Mouse (Mus musculus): Measurements from ENCODE around the gene Tomm40l.

DNA sequence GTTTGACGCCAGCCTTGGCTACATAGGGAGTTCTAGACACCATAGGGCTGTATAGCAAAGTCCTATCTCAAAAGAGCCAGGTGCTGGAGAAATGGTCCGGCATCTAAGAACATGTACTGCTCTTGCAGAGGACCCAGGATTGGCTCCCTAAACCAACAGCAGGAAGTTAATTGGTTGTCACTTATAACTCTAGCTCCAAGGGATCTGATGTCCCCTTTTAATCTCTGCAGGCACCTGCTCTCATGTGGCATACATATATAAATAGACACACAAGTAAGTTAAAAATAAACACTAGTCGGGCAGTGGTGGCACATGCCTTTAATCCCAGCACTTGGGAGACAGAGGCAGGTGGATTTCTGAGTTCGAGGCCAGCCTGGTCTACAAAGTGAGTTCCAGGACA lies 13.5 kb upstream of the Tomm40l start:
- no peak for TF ChIP-seq CHD2 (IDR thresholded peaks at IDR 0.05; ENCODE audit: low read depth, low read length)
- no peak for TF ChIP-seq ZNF384 (IDR thresholded peaks at IDR 0.05; ENCODE audit: low read depth, low read length)
- TF ChIP-seq HCFC1 (IDR thresholded peaks at IDR 0.05; ENCODE audit: borderline replicate concordance, insufficient read depth, low read length), result no peak
